Mouse (Mus musculus) heart, adult 18-20 months (tissue): ENCODE measurements around the gene Myl3. TPM values are rescaled to one million over a fixed set of nuclear protein-coding genes. Genes with fewer than 3 reads are reported as not detected.

Experiments
- DNase-seq, 2 experiments: peaks; one replicate each; pipeline ENCODE4 v3.0.0; 2021 to 2022; ENCODE audit warnings: mixed read lengths in 1 of 2
- total RNA-seq, 2 experiments: library from RNA; stranded (reverse); gene quantifications; 2 replicates each; pipeline ENCODE4 v1.2.3; 2021

The Myl3 gene
- total RNA-seq, 2 experiments from 2014 or later: 10,039 to 12,689 TPM

DNA sequence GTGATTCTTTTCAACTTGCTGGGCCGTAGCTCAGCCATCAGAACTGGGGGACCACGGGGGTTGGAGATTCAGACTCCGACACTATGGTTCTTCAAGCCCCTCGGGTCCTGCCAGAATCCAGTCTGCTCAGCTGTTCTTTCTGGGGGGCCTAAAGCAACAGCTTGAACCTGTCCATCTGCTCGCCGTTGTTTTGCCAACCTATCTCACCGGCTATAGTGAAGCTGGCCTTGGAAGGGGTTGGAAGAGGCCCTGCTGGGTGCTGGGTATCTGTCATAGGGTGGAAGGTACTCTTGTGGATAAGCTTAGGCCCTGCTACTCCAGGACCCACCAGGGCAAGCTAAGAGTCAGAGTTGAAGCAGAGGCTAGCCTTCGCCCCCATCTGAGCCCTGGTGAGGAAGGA lies 19.2 kb downstream of the Myl3 start:
- no peak for DNase-seq

DNA sequence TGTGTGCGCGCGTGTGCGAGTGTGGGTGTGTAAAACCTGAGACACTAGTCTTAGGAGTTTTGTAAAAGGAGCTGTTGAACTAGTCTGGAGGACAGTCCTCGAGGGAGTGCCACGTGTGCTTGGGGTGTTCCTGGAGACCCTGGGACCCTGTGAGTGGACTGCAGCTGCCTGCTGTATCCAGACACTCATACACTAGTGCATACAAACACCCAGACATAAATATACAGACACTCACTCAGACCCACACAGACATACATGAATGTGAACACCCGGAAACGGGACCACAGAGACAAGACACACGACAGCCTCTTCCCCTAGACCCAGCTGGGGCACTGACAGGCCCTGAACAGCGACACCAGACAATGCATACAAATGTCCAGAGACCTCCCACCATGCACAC lies 21.1 kb downstream of the Myl3 start:
- DNase-seq: no peak

DNA sequence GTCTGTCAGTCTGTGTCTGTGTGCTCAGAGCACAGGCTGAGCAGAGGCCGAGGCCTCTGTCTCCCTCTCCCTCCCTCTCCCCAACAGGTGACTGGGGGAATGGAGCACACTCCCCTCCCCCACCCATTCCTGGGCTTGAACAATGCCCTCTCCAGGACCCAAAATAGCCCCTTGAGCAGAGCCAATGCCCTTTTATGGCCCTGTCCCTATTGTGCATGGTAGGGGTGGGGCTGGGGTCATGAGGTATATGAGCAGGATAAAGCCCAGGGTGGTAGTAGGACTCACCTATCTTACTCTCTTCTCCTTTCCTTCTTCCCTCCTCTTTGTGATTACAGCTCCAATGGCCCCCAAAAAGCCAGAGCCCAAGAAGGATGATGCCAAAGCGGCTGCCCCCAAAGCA lies 21.7 kb downstream of the Myl3 start:
- DNase-seq: peak; percentile 75 to 86

DNA sequence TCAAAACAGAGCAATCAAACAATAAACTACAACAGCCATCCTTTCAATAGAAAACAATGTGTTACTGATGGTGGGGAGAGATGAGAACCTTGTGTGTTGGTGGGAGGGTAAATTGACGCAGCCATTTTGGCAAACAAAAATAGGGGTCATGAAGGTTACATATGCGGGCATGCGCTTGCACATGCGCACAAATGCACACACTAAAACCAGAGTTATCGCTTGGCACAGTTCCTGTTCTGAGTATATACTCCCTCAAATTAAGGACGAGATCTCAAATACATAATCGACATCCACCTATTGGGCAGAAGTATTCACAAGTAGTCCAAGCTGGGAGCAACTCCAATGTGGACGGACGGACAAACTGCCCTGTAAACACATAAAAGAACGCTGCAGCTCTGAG lies 30.7 kb downstream of the Myl3 start:
- no peak for DNase-seq

DNA sequence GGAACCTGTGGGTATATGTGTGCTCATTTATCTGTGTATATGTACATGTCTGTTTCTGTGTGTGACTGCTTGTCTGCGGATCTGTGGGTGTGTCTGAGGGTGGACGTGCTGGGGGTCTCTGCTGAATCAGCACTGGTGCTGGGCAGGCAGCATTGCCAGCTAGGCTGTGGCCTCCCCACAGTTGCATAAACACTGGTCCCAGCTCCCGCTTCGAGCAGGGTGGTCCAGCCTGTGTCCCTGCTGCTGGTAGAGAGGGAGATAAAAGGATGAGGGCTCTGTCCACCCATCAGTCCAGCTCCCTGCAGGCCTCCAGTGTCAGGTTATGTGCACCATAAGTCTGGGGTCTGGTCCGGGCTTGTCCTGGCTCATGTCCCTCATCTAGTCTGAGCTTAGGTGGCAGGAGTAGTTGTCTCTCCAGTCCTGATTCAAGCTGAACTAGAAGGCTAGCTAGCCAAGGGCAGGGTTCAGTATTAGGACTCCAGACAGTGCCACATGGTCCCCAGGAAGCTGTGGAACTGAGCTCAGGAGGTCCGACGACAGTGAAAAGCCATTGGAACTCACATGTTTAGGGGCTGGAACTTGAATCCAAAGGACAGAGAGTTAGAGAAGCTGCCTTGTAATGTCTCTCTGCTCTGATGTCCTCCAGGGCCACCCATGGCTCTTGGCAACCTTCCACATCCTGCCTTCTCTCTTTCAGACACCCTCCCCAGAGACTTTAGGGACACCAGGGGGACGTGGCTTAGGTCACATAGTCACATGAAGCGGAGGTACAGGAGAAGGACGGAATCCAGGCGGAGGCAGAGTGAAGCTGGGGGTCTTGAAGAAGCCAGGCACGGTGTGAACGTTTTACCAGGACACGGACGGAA lies 33.0 kb downstream of the Myl3 start:
- DNase-seq: peak in 1 of 2 experiments; percentile 46

DNA sequence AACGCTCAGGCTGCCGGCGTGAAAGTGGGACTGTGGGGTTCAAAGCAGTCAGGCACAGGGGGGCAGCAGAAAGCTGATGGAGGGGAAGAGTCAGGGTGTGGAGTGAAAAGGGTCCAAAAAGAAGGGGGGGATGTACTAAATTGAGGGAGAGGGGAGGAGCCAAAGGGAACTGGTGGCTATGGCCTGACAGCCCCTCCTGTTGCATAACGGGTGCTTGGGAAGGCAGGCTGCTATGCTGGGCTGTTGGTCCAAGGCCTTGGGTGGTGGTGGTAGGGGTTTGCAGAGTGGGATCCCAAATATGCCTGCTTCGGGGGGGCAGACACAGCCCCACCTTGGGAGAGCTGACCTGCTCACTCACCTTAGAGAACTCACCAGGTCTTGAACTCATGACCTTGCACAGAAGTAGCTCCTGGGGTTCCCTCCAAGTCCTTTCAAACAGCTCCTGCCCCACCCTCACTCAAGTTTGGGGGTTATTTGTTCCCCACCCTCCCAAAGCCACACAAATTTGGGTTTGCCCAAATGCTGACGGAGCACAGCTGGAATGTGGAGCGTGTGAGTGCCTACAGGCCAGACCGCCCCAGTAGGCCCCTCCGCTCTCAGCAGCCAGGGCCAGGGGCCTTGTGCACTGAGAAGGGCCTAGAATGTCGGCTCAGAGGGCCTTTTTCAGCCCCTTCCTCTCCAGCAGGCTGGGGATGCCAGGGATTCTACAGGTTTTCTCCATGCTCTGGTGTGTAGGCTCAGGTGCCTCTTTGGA lies 33.8 kb downstream of the Myl3 start:
- no peak for DNase-seq

DNA sequence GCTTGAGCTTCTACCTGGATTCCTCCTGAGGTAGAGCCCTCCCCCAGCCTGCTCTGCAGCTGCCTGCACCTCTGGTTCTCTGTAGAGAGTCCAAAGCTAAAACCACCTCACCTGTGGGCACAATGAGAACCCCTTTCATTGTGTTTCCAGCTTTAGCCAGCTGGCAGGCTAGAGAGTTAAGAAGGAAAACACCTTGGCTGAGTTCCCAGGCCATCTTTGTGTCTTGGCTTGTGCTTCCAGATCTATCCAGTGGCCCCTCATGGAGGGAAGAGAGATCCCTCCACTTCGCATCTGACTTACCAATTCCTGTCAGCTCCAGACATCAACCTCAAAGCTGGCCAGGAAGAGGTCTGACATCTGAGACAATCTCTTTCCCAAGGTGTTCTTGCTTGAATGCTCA lies 36.4 kb downstream of the Myl3 start:
- no peak for DNase-seq

DNA sequence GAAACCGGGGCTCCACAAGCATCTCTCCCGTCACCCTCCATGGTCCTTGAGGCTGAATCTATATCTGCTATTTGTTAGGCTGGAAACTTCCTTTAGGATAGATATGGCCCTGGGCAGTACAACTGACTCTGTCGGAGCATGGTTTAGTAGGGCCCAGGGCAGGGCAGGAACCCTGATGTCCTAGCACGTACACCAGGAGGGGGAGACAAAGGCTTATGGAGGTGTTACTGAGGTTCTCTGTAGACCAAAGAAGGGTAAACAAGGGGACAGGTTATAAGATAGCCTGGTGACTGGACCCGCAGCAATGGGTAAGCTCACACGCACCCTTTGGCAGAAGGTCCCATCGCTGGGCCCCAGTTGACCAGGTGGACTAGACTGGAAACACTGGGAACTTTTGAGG lies 36.9 kb downstream of the Myl3 start:
- no peak for DNase-seq

DNA sequence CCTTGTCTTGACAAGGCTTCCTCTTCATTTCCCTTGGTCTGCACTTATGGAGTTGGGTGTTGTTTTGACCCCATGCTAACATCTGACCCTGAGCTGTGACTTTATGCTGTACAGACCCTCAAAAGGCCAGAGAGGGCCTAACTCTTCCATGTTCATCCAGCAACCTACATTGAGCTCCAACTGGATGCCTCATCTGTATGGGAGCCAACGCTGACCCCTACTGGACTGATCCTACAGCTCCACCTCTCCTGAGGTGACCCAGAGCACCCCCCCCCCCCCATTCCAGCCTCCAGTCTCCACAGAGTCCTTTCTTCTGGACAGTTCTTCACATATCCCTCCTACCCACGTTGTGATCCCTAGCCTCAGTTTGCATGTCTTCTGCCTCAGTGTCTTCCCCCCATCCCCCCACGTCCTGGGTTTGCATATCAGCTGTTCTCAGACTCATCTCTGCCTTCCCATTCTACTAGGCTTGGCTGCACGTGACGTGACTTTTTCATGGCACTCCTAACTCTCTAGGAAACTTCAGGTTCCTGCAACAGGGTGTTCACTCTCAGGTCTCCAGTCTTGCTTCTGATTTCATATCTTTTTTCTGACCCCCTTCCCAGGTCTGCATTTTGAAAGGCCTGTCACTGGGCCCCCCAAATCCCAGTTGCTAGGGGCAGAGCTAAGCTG lies 37.7 kb downstream of the Myl3 start:
- no peak for DNase-seq

DNA sequence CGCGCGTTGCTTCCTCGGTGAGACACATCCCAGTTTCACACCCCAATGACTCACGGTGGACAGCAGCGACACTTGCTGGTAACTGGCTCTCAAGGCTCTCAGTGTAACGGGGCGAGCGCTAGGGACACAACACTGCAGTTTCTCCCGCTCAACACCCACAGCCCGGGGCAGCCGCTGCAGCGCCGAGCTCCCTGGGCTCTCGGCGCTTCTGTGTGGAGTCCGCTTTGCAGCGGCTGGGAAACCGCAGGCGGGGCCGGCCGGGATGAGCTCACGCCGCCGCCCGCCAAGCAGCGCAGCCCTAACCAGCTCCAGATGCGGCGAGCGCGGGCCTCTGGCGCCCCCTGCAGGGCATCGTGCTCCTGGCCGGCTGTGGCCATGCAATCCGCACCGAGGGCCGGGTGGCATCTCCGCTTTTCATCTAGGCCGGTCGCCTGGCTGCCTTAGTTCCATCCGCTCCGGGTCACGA lies 39.6 kb downstream of the Myl3 start:
- peak; percentile 94 to 97 for DNase-seq

DNA sequence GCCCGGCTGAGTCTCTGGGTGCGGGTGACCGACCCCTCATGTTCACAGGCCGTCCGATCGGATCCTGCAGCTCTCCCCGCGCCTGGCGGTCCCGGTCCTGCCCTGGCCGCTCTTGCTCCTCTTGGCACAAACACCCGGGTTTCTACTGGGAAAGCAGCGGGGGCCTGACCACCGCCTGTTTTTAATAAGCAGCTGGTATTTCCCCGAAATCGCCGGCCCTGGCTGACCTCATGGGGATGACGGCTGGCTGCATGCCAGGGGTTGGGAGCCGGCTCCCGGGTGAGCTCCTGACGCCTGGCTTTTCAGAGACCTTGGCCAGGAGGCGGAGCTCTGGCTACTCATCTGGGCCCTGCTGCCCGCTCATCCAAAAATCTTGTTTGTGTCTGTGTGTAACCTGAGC lies 40.1 kb downstream of the Myl3 start:
- DNase-seq: peak; percentile 91 to 92

DNA sequence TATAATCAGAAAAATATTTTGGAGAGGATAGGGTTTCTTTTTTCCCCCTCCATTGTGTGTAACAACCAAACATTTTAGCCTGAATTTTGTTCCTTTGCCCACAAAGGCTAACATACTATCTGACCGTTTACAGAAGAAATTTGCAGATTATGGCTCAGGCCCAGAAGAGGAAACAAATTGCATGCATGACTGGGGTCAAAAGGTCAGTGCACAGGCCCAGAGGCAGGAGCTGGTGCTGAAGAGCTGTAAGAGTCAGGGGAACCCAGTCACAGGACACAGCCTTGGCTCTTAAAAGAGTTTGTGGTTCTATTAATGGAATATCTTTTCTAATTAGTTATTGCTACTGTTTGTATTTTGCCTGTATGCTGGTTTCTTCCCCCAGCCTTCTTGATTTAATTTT lies 42.0 kb downstream of the Myl3 start:
- no peak for DNase-seq

DNA sequence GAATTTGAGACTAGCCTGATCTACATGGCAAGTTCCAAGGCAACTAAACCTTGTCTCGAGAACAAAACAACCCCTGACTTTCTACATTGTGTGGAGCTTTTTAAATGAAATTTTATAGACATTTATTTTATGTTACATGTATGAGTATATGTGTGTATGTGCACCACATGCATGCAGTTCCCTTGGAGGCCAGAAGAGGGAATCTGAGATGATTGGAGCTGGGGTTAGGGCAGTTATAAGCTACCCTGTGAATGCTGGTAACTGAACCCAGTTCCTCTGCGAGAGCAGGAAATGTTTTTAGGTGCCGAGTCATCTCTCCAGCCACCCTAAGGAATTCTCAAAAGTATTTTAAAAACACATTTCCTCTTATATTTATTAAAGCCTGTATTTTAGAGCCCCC lies 46.5 kb downstream of the Myl3 start:
- DNase-seq: no peak

DNA sequence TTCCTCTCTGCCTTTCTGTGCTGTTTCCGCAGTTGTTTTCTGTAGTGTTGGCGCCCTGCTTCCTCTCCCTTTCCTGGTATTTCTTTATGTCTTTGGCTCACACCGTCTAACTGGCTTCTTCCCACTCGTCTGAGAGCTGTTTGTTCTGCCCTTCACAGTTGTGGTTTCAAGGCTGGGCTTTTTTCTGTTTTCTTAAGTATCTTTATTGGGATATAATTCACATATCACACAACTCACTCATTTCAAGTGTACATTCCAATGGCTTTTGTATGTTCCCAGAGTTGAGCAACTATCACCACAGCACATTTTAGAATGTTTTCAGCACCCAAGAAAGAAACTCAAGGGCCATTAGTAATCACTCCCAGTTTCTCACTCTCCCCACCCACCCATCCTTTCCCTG lies 48.8 kb downstream of the Myl3 start:
- no peak for DNase-seq

DNA sequence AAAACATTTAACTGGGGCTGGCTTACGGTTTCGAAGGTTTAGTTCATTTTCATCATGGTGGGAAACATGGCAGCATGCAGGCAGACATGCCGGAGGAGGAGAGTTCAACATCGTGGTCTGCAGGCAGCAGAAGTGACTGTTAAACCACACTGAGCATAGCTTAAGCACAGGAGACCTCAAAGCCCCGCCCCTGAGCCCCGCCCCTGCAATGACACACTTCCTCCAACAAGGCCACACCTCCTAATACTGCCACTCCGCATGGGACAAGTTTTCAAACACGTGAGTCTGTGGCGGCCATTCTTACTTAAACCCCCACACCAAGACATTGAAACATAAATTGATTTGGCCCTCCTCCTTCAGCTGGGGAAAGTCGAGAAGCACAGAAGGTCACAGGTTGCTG lies 55.4 kb downstream of the Myl3 start:
- no peak for DNase-seq

DNA sequence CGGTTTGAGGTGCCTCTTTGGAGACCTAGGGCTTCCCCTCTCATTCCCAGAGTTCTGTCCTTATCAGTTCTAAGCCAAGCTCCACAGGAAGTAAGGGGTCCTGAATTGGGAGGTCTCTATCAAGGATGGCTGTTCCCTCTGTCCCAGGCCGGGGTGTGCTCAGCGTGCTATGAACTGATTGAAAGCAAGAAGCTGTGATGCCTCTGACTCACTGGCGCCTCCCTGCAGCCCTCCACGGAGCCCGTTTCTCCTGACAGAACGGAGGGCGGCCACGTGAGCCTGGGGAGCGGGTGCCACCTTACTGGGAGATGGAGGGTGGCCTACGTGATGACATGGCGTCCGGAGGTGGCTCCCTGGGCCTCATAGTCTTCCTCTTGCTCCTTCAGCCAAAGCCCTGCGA lies 56.2 kb downstream of the Myl3 start, which contains the start of gene Prss42:
TSS of gene Prss42 (plus strand) at position 301 of the 400 bp plus-strand sequence.
- DNase-seq: no peak

DNA sequence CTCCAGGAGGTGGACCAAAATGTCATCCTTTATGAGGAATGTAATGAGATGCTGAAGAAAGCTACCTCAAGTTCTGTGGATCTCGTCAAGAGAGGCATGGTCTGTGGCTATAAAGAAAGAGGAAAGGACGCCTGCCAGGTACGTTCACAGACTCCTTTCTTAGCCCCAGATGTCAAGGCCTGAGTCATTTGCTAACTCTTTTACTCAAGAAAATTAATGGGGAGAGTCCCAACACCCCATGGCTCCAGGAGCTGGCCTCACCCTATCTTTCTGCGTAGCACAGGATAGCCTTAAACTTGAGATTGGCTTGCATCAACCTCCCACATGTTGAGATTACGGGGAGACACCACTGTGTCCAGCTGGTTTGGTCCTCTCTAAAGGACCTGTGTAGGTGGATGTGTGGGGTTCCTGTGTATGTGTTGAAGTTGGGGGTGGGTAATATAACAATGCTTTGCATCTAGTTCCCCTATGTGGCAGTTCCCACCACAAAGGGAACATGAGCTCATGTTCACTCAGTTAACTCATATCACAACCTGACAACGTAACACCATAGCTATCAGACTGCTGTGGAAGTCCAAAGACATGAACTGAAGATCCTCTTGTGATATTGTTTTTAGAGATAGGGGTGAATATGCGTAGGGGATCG lies 59.3 kb downstream of the Myl3 start:
- no peak for DNase-seq

DNA sequence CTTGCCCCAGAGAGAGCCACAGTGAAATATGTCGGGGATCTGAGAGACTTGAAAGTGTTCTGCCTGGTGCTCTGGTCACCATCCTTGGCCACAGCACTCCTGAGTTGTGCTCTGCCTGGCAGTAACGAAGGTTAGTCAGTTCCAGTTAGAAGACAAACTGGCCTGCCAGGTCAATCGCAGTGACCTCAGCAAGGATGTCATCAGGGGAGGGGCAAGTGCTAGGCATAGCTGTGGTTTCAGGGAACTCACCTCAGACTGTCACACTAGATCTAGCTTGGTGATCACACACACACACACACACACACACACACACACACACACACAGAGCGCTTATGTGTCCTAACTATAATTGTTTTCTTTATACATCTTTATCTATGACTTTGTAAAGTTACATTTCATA lies 61.6 kb downstream of the Myl3 start:
- DNase-seq: no peak

DNA sequence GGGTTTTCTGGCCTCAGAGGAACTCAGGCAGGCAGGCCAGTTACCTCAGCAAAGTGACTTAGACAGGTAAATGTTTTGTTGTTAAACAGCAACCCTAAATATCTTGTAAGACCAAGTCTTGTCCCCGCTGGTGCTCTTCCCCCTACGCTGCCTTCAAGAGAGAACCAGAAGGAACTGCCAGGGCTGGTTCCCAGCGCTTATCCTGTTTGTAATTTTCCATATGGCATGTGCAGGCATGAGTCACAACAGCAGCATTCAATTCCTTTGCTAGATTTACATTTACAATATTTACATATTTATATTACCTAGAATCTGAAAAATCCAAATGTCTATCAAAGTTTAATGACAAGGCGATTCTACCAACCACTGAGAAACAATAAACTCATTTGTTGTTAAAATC lies 68.4 kb downstream of the Myl3 start:
- DNase-seq: no peak

DNA sequence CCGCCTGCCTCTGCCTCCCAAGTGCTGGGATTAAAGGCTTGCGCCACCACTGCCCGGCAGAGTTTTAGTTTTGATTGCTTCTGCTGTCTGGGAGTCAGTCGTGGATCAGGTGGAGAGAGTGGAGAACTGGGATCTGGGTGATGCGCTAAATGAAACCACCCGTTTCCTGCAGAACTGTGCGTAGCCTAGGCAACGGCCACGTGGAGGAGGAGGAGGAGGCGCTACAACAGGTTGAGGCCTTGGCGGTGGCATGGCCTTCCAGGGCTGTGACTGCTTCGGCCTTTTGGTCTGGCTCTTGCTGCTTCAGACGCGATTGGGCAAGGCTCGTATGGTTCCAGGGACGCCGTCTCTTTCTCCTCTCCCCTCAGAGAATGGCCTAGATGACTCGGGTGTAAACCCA lies 72.1 kb downstream of the Myl3 start, which contains the start of gene Prss44:
TSS of gene Prss44 (plus strand) at position 206 of the 400 bp plus-strand sequence.
- DNase-seq: no peak
